Mouse (Mus musculus) heart, embryonic 14.5 days (tissue): Measurements from ENCODE around the gene Syn3. TPM values are rescaled to one million over a fixed set of nuclear protein-coding genes. Genes with fewer than 3 reads are reported as not detected.
A peak's percentile ranks its signal among the peaks of the same experiment; 100 is the strongest.

Experiments used
- ATAC-seq: fragments of 200-750 bp; cut with Nextera tagmentation; 2 replicates; pipeline ENCODE4 v1.8.0; 2017; ENCODE audit warnings: low read depth, moderate TSS enrichment; ENCODE audit not compliant: insufficient number of reproducible peaks, insufficient read depth, low FRiP score
- H3K27ac ChIP-seq, 2 experiments: fragments of 200-500 bp in 1 of 2; fragments of 300-500 bp in 1 of 2; sonication (generic) in 1 of 2; replicated peaks in 1 of 2; 2 replicates each; pipeline ENCODE4 v1.5.1; 2012 to 2014; ENCODE audit warnings: low read depth in 2 of 2, low read length in 2 of 2, control low read depth in 1 of 2, mild to moderate bottlenecking in 1 of 2, mixed read lengths in 1 of 2; ENCODE audit not compliant: control insufficient read depth in 1 of 2, insufficient read depth in 1 of 2
- H3K27me3 ChIP-seq: fragments of 300-500 bp; sonication (generic); 2 replicates; pipeline ENCODE4 v1.6.1; 2014; ENCODE audit warnings: mild to moderate bottlenecking, low read length, control low read depth; ENCODE audit not compliant: control insufficient read depth, insufficient read depth
- H3K36me3 ChIP-seq: fragments of 300-500 bp; sonication (generic); 2 replicates; pipeline ENCODE4 v1.6.1; 2014; ENCODE audit warnings: mild to moderate bottlenecking, control low read depth, low read length, mixed read lengths; ENCODE audit not compliant: control insufficient read depth, insufficient read depth
- H3K4me1 ChIP-seq, 2 experiments: fragments of 200-500 bp in 1 of 2; fragments of 300-500 bp in 1 of 2; sonication (generic) in 1 of 2; 2 replicates each; pipeline ENCODE4 v1.6.1; 2012 to 2014; ENCODE audit warnings: low read length in 2 of 2, control low read depth in 1 of 2, mixed read lengths in 1 of 2; ENCODE audit not compliant: control insufficient read depth in 2 of 2, insufficient read depth in 2 of 2
- H3K4me2 ChIP-seq: fragments of 300-500 bp; sonication (generic); 2 replicates; pipeline ENCODE4 v1.6.1; 2014; ENCODE audit warnings: mild to moderate bottlenecking, low read length
- H3K4me3 ChIP-seq, 2 experiments: fragments of 200-500 bp in 1 of 2; fragments of 300-500 bp in 1 of 2; sonication (generic) in 1 of 2; 2 replicates each; pipeline ENCODE4 v1.5.1; 2012 to 2014; ENCODE audit warnings: low read length in 2 of 2, mild to moderate bottlenecking in 2 of 2, control low read depth in 1 of 2, low read depth in 1 of 2, moderate library complexity in 1 of 2; ENCODE audit not compliant: control insufficient read depth in 1 of 2, insufficient read depth in 1 of 2
- H3K9ac ChIP-seq: fragments of 300-500 bp; sonication (generic); 2 replicates; pipeline ENCODE4 v1.6.1; 2014; ENCODE audit warnings: mild to moderate bottlenecking, low read length
- H3K9me3 ChIP-seq: fragments of 300-500 bp; sonication (generic); 2 replicates; pipeline ENCODE4 v1.6.1; 2016; ENCODE audit warnings: low read length, control low read depth; ENCODE audit not compliant: control insufficient read depth
- WGBS: fragments of 180-500 bp; shearing (Covaris S2); extraction: QIAGEN DNeasy Blood & Tissue Kit; methylation state at CpG from one replicate; pipeline ENCODE4 v1.1.7; 2014; 5-methylcytosine and 5-hydroxymethylcytosine counted together
- polyA plus RNA-seq: library from polyadenylated mRNA; unstranded; fragments of >200 nt; fragmentation: Nextera tagmentation; extraction: Ambion mirVana; gene quantifications from 2 replicates; pipeline ENCODE4 v1.2.1, GENCODE M21; 2014

Gene Syn3
- polyA plus RNA-seq, 1 experiment from 2014 or later = 1.1 TPM

- no peak for ATAC-seq
- 92% methylated on average over 4 of the region's 4 CpGs for WGBS
Observed at GRCm38 (mm10) chr10:86108797-86109196, 389.9 kb downstream of the Syn3 start.

DNA sequence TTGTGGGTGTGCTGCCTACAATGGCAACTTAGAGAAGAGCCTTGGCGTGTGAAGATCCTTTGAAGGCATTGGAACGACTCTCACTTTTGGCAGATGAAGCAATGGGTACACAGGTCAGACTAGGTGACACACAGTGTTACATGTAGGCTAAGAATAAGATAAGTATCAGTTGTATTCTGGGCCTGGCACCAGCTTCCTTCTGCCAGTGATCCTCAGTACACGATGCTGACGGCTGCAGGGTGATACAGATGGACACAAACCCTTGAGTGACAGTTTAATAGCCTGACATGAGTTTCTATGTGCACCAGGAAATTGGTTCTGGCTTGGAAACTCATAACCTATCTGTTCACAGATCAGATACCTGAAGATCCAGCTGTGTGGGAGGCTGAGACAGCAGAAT is 391.0 kb downstream of the Syn3 start:
- ATAC-seq = no peak

More at GRCm38 (mm10) chr10:86108797-86109196, 389.9 kb downstream of the Syn3 start:
- Histone ChIP-seq H3K4me2 (no peak overlapping the region), H3K27me3 (no peaks in the 10 kb centered on the region), H3K27ac (no peak overlapping the region), H3K9me3 (no peaks in the 10 kb centered on the region), H3K36me3 (no peaks in the 10 kb centered on the region), H3K4me1 (no peaks in the 10 kb centered on the region), H3K9ac (no peak overlapping the region), H3K4me3 (no peak overlapping the region)

GRCm38 (mm10) chr10:86103976-86104375 is 394.7 kb downstream of the Syn3 start:
- no peak overlapping the region for H3K4me3 ChIP-seq
- H3K4me1 ChIP-seq = no peaks in the 10 kb centered on the region
- peaks cover 7% of the 10 kb centered on the region for H3K9me3 ChIP-seq
- H3K27me3 ChIP-seq = no peaks in the 10 kb centered on the region
- H3K27ac ChIP-seq = no peak overlapping the region
- H3K36me3 ChIP-seq = no peaks in the 10 kb centered on the region
- no peak overlapping the region for H3K4me2 ChIP-seq
- no peak for ATAC-seq
- H3K9ac ChIP-seq = no peak overlapping the region

More for the DNA sequence above, 391.0 kb downstream of the Syn3 start:
- no peak overlapping the region for H3K4me2 ChIP-seq
- H3K9ac ChIP-seq = no peak overlapping the region
- WGBS = 76% methylated on average over 4 of the region's 4 CpGs
- no peak overlapping the region for H3K27ac ChIP-seq
- H3K4me1 ChIP-seq = no peaks in the 10 kb centered on the region
- no peaks in the 10 kb centered on the region for H3K9me3 ChIP-seq
- H3K36me3 ChIP-seq = no peaks in the 10 kb centered on the region
- H3K4me3 ChIP-seq = no peak overlapping the region
- no peaks in the 10 kb centered on the region for H3K27me3 ChIP-seq

DNA sequence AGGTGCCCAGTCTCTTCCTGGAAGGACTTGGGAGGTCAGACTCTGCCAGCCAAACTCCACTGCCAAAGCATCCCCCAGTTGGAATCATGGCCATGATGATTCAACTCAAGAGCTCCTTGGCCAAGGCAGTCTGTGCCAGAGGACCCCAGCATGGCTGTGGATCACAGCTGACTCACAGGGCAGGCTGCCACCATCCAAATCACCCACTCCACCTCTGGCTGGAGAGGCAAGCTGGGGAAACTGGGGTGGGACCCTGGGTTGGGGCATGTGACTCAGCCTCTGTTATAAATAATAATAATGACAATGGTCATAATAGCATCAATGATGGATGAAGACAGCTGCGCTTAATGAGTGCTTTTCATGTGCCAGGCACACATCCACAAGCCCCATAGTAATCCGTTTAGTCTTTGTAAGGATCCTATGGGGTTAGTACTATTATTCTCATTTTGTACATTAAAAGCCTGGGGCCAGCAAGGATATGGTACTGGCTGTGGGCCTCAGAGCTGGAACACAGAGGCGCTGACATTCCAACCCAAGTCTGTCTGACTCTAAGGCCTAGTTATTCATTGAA is 398.3 kb downstream of the Syn3 start:
- 84% methylated on average over 3 of the region's 3 CpGs for WGBS

GRCm38 (mm10) chr10:86098363-86098762 is 400.3 kb downstream of the Syn3 start:
- no peak overlapping the region for H3K27ac ChIP-seq
- no peak overlapping the region for H3K9ac ChIP-seq
- no peaks in the 10 kb centered on the region for H3K36me3 ChIP-seq
- peaks cover 4% of the 10 kb centered on the region in 2 experiments; a peak in 2 of 4 replicates for H3K4me1 ChIP-seq
- peaks cover 11% of the 10 kb centered on the region for H3K9me3 ChIP-seq
- 77% methylated on average over 6 of the region's 6 CpGs for WGBS
- no peak for ATAC-seq
- no peaks in the 10 kb centered on the region for H3K27me3 ChIP-seq
- H3K4me2 ChIP-seq = no peak overlapping the region
- H3K4me3 ChIP-seq = no peak overlapping the region

More for the DNA sequence above, 398.3 kb downstream of the Syn3 start:
- Histone ChIP-seq H3K36me3 (no peaks in the 10 kb centered on the region), H3K27me3 (no peaks in the 10 kb centered on the region), H3K9me3 (peaks cover 11% of the 10 kb centered on the region), H3K27ac (no peak overlapping the region), H3K4me1 (no peaks in the 10 kb centered on the region), H3K4me2 (no peak overlapping the region), H3K4me3 (no peak overlapping the region), H3K9ac (no peak overlapping the region)
- no peak for ATAC-seq

- no peaks in the 10 kb centered on the region for H3K9me3 ChIP-seq
- H3K4me2 ChIP-seq = peak overlapping the region; percentile 29
- no peaks in the 10 kb centered on the region for H3K36me3 ChIP-seq
- no peak overlapping the region for H3K9ac ChIP-seq
- no peak overlapping the region for H3K27ac ChIP-seq
- no peaks in the 10 kb centered on the region for H3K27me3 ChIP-seq
- WGBS = 35% methylated on average over 14 of the region's 14 CpGs
- no peak for ATAC-seq
- no peak overlapping the region for H3K4me3 ChIP-seq
- H3K4me1 ChIP-seq = peaks cover 6 to 9% of the 10 kb centered on the region in 2 experiments; a peak in 2 of 4 replicates
Observed at GRCm38 (mm10) chr10:86093109-86094035, 405.3 kb downstream of the Syn3 start.

- Histone ChIP-seq H3K9ac (no peak overlapping the region), H3K36me3 (no peaks in the 10 kb centered on the region), H3K27me3 (no peaks in the 10 kb centered on the region), H3K4me2 (no peak overlapping the region), H3K9me3 (no peaks in the 10 kb centered on the region), H3K4me3 (no peak overlapping the region), H3K4me1 (peaks cover 6 to 9% of the 10 kb centered on the region in 2 experiments; a peak in 2 of 4 replicates), H3K27ac (no peak overlapping the region)
- WGBS = 49% methylated on average over 10 of the region's 10 CpGs
- ATAC-seq = no peak
Observed at GRCm38 (mm10) chr10:86091919-86092318, 406.8 kb downstream of the Syn3 start.
